Mouse (Mus musculus) fibroblast of lung, adult 2 months (primary cell): ENCODE results near the gene Tinf2.
A peak's percentile ranks its signal among the peaks of the same experiment; 100 is the strongest.

Experiments used
- DNase-seq: peaks from one replicate; pipeline ENCODE4 v3.0.0-alpha.2; 2011; ENCODE audit warnings: low read depth

The Tinf2 gene

GRCm38 (mm10) chr14:55681160-55682117 is at the start of gene Tinf2:
Gene Tinf2, minus strand, starts transcription at chr14:55681820.
- peak; percentile 98 for DNase-seq

GRCm38 (mm10) chr14:55730531-55731032 is 49.0 kb upstream of the Tinf2 start:
- no peak for DNase-seq

- peak; percentile 61 for DNase-seq
Measured at GRCm38 (mm10) chr14:55730116-55730515, 48.5 kb upstream of the Tinf2 start.

GRCm38 (mm10) chr14:55727889-55728685 is 46.5 kb upstream of the Tinf2 start:
- DNase-seq = no peak

GRCm38 (mm10) chr14:55726261-55726660 is 44.6 kb upstream of the Tinf2 start:
- no peak for DNase-seq

GRCm38 (mm10) chr14:55724411-55724871 is 42.8 kb upstream of the Tinf2 start:
- peak; percentile 60 for DNase-seq

GRCm38 (mm10) chr14:55723433-55723832 is 41.8 kb upstream of the Tinf2 start:
- no peak for DNase-seq

GRCm38 (mm10) chr14:55722438-55722945 is 40.9 kb upstream of the Tinf2 start:
- no peak for DNase-seq

GRCm38 (mm10) chr14:55721700-55722437 is 40.2 kb upstream of the Tinf2 start, which contains the start of gene Rabggta:
Gene Rabggta, minus strand, starts transcription at chr14:55722263.
- peak; percentile 66 for DNase-seq

GRCm38 (mm10) chr14:55721076-55721475 is 39.5 kb upstream of the Tinf2 start:
- DNase-seq = no peak

GRCm38 (mm10) chr14:55720666-55721065 is 39.0 kb upstream of the Tinf2 start:
- DNase-seq = no peak

- no peak for DNase-seq
Measured at GRCm38 (mm10) chr14:55719737-55720136, 38.1 kb upstream of the Tinf2 start.

GRCm38 (mm10) chr14:55716884-55717283 is 35.3 kb upstream of the Tinf2 start:
- DNase-seq = no peak

- no peak for DNase-seq
Measured at GRCm38 (mm10) chr14:55716271-55716670, 34.7 kb upstream of the Tinf2 start.

GRCm38 (mm10) chr14:55714893-55715292 is 33.3 kb upstream of the Tinf2 start:
- DNase-seq = no peak

GRCm38 (mm10) chr14:55713729-55714122 is 32.1 kb upstream of the Tinf2 start, which contains the start of gene Tgm1:
Gene Tgm1, minus strand, starts transcription at chr14:55713926.
- DNase-seq = no peak

GRCm38 (mm10) chr14:55713007-55713728 is 31.5 kb upstream of the Tinf2 start:
- DNase-seq = no peak

GRCm38 (mm10) chr14:55711786-55712185 is 30.2 kb upstream of the Tinf2 start:
- DNase-seq = no peak

- no peak for DNase-seq
Measured at GRCm38 (mm10) chr14:55709509-55709908, 27.9 kb upstream of the Tinf2 start.

GRCm38 (mm10) chr14:55707397-55707796 is 25.8 kb upstream of the Tinf2 start:
- DNase-seq = no peak
